Mouse (Mus musculus) T-helper 17 cell (primary cell): ENCODE measurements around the gene Gcgr.

Source experiments
- in situ Hi-C, 2 experiments: fragments of 300-600 bp; cut with MboI, MseI; formaldehyde crosslinking; loops; 1 replicate in 1 of 2; 2 replicates in 1 of 2; pipeline ENCODE4 v1.15.1; 2025; ENCODE audit warnings: high pct_unique_total_duplicates in 2 of 2

The Gcgr gene

DNA sequence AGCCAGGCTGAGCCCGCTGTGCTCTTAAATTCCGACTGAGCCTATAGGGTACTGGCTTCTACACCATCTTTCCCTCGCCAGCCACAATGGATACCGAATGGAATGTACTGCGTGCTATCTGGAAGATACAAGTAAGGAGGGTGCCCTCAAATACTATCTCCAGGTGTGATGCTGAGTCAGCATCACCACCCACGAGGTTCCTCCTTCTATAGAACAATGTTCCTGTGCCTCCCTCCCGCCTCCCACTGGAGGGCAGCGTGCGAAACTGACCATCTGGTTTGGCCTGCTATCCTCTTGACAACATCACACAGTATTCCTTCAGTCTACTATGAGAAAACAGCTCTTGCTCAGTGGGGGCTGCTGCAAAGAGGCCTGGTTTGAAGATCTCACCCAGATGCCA lies 34.6 kb downstream of the Gcgr start:
- in situ Hi-C loops: no loop called here

DNA sequence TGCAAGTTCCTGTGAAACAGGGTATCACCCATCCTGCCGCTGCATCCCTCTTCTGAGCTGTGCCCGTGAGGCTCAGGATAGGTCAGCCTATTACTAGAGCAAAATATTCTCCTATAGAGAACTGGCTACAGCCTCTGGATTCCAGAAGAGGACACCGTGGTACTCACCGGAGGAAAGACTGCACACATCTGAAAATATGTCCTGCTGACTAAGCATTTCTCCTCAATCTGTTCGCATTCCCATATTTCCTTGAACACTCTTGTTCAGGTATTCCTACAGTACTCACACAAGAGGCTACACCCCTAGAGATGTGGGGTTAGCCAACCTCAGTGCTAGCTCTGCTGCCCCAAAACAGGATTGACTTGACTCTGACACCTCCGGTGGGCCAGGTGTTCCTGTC lies 37.8 kb downstream of the Gcgr start:
- in situ Hi-C loops: no loop called here

DNA sequence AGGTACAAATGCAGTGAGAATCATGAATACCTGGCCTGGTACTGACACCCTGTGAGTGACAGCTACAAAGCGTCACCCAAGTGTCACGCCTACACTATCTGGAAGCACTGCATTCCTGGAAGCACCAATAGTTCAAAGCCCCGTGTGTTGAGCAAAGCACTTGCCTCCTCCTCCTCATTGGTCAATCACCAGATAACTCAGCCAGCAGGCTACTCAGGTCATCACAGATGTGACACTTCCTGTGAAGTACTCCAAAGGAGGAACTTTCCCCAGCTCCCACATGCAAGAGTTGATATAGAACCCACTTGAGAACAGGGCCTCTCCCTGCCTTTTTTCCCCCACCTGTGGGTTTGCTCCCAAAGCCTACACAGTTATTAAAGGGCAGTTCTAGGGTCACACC lies 40.6 kb downstream of the Gcgr start:
- in situ Hi-C loops: loop anchor here in 1 of 2 experiments (5.0 kb wide), 1 partner anchor 84 kb away; no protein-coding TSS in a partner anchor

- in situ Hi-C loops: loop anchor here in 1 of 2 experiments (5.0 kb wide), 1 partner anchor 85 kb away; no protein-coding TSS in a partner anchor
These were observed 41.4 kb downstream of the Gcgr start for GRCm38 (mm10) chr11:120571754-120572416.

DNA sequence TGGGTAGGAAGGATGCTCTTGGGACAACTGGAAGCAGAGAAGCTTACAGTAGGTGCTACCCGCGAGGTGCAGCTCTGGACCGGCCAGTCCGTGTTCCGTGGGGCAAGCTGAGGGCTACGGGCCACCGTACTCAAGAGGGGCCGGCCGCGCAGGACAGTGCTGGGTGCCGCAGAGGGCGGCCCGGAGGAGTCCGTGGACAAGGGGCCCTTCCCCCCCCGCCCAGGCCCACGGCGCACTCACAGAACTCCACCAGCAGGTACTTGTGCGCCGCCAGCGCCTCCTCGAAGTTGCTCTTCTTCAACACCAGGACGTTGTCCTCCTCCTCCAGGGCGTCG lies 41.9 kb downstream of the Gcgr start:
- in situ Hi-C loops: loop anchor here in 1 of 2 experiments (5.0 kb wide), 1 partner anchor 85 kb away; no protein-coding TSS in a partner anchor

GRCm38 (mm10) chr11:120572752-120573584 lies 42.5 kb downstream of the Gcgr start, which contains the start of gene P4hb:
Gene P4hb, minus strand, starts transcription at chr11:120573253.
- in situ Hi-C loops: loop anchor here in 1 of 2 experiments (5.0 kb wide), 1 partner anchor 86 kb away; no protein-coding TSS in a partner anchor

DNA sequence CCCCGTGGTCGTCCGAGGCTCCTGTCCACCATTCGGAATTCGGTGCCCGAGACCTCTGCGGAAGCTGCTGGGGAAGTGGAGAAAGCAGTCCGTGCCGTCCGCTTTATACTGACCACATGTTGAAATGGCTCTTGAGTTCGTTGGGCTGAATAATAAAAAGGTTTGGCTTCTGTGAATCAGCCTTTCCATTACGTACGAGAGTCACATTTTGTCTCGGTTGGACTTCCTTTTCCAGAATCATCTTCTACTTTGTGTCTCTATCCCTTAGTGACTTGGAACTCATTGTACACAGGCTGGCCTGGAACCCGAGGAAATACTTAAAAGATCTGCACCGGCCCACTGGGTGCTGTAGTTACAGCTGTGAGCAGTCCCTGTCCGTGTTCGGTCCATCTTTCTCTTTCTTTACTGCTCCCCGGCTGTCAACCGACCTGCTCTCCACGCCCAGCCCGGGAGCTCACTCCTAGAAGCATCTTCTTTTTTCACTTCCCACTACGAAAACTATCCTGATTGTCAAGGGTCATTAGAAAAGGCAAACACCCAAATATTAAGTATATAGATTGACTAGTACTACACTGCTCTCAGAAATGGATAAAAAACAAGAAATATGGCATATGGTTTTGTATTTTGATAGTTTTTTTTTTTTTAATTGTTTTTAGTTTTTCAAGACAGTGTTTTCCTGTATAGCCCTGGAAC lies 43.2 kb downstream of the Gcgr start:
- in situ Hi-C loops: loop anchor here in 1 of 2 experiments (5.0 kb wide), 1 partner anchor 86 kb away; no protein-coding TSS in a partner anchor

DNA sequence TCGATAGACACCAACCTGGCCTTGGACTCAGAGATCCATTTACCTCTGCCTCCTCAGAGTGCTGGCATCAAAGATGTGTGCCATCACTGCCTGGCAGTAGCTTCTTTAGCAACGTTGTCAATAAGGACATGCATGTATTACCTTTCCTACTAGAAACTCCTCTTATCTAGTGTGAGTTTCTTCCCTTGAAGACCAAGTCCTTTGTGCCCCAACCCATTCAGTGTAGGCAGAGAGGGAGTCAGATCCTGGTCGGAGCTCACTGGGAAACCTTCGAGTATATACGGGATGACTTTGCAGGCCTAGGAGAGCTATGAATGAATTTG lies 43.7 kb downstream of the Gcgr start:
- in situ Hi-C loops: loop anchor here in 1 of 2 experiments (5.0 kb wide), 1 partner anchor 87 kb away; no protein-coding TSS in a partner anchor

GRCm38 (mm10) chr11:120575046-120575445 lies 44.5 kb downstream of the Gcgr start:
- in situ Hi-C loops: no loop called here

DNA sequence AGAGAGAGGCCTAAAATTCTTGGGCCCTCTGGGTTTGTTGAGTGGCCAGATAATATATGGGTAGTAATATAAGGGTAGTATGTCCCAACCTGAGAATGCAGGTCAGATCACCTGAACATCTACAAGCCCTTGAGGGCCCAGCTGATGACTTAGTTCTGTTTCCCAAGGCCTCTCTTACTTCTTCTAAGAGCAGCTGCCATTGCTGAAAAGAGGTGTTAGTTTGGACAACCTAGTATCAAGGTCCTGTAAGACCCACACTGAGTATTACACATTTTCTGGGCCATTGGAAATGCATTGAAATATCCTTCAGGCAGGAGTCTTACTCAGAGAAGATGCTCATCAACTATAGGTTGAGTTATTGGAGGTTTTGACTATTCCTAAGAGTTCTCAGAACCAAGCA lies 45.4 kb downstream of the Gcgr start:
- in situ Hi-C loops: no loop called here

GRCm38 (mm10) chr11:120576365-120576981 lies 46.0 kb downstream of the Gcgr start:
- in situ Hi-C loops: no loop called here

- in situ Hi-C loops: no loop called here
These were observed 46.9 kb downstream of the Gcgr start for GRCm38 (mm10) chr11:120577211-120578023.

DNA sequence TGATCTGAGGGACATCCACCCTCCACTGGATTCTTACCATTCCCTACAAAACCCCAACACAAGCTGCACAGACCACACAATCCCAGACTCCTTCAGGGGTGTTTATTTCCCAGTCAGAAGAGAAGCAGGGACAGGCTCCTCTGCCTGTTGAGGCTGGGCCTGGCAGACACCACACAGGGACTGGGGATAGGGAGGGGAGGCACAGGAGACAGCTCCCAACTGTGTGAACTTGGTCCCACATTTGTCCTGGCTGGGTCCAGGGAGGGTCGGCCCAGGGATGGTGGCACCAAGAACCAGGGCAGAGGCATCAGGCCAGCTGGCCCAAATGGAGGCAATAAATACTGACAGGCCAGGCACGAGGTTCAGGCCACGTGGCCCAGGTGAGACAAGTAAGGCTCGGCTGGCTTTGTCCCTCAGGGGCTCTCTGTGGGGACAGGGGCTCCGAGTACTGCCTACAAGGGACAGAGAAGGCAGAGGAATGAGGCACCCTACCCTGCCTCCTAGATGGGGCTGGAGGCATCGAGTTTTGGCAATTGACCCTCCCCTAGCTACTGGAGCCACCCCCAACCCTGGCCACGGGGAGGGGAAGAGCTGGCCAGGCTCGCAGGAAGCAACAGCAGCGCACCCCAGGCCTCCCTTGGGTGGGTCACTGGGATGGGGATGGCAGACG lies 47.7 kb downstream of the Gcgr start:
- in situ Hi-C loops: no loop called here

GRCm38 (mm10) chr11:120578694-120579243 lies 48.3 kb downstream of the Gcgr start:
- in situ Hi-C loops: no loop called here

GRCm38 (mm10) chr11:120579316-120580107 lies 49.0 kb downstream of the Gcgr start:
- in situ Hi-C loops: no loop called here

GRCm38 (mm10) chr11:120580190-120580589 lies 49.7 kb downstream of the Gcgr start:
- in situ Hi-C loops: no loop called here

DNA sequence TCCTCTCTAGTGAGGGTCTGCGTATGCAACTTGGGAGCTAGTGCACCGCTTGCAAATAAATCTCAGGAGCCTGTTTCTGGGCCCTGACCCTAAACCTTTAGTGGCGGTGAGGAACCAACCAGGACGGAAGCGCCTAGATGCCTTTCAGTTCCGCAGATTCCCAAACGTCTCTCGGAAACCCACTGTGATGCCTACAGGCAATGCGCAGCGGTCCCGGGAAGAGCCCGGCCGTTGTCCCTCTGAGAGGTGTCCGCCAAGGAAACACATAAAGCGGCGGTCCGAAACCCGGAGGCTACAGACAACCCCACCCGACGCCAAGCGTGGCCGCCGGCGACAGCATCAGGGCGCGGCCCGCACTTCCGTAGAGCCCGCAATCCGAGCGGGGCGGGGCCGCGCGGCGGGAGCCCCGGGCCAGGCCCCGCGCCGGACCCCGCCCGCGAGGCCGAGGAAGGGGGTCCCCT lies 50.4 kb downstream of the Gcgr start:
- in situ Hi-C loops: no loop called here

GRCm38 (mm10) chr11:120581490-120582267 lies 51.2 kb downstream of the Gcgr start, which contains the start of gene Arhgdia:
Gene Arhgdia, minus strand, starts transcription at chr11:120581624.
- in situ Hi-C loops: no loop called here
